Mouse (Mus musculus): ENCODE data around the gene Dnajc16.

DNA sequence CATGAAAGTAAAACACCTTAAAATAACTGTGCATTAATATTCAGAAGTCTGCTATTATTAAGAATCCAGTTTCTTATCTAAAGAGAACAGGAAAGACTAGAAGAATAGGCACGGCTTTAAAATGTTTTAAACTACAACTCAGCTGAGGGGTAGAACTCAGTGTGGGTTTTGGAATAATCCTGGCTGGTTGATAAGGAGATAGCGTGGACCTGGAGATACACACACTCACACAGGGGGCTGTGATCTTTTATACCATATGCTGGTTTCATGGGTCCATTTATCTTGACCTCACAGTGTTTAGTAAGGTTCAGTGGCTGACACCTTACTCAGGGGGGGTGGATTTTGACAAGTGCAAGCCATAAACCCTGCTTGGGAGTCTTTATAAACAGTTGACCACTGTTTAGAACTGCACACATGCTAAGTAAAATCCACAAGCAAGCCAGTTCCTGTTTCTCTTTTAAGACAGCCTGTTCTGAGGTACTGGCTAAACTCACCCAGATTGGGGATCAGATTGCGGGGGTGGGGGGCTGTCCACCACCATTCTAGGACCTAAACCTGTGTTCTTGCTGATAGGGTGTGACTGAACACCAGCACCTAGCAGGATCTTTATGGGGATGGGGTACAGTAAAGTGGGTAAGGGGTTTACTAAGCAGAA is 1.0 kb downstream of the Dnajc16 start:
- TF ChIP-seq CTCF (conservative IDR thresholded peaks at IDR 0.05; ENCODE audit: low read length) (no peak), POU5F1 (IDR thresholded peaks at IDR 0.05; ENCODE audit: borderline replicate concordance, low read length) (no peak)

All from E14TG2a.4 (cell line).